25 mouse cellular contexts compared by ENCODE assay signal in the genomic region with DNA sequence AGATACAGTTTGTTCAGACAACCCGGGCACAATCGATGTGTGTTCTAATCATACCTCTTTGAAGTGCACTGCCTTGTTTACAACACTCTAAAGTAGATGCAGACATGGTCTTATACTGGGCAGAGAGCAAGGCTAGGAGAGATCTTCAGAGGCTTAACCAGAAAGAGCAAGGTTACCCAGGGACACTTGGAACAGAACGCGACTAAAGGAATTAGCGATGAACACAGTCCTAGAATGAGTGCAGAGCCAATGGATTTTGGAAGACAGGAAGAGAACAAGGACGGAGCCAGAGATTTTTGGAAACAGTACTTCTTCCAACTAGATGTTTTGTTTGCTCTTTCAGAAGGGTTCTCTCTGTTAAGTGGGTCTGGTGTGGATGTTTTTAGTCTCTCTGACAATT.
DNase-seq lines count a peak whose midpoint lies in the region; ATAC-seq and TF ChIP-seq lines count a peak whose summit lies in the region.
"Had no signal": no experiment of that assay in that cellular context is flagged by ENCODE, and none has a peak within 500 bp of the region (broad histone marks: within the 10 kb centered on the region; RNA-seq: fewer than 3 reads in every experiment).

No protein-coding gene starts in this region.

- peaks cover 5% of the 10 kb centered on the region; the same call in 1 of the 2 replicates for H3K4me1 ChIP-seq in heart, embryonic 10.5 days
- peaks cover 23% of the 10 kb centered on the region; the same call in 1 of the 2 replicates for H3K4me1 ChIP-seq in kidney, adult 2 months (ENCODE audit: control insufficient read depth, insufficient read depth, low read length)
- H3K4me1 ChIP-seq in hindbrain, postnatal 0 days (ENCODE audit: insufficient read depth, low read length), result no peaks in the 10 kb centered on the region
- H3K4me1 ChIP-seq: embryonic facial prominence, embryonic 13.5 days; limb, embryonic 12.5 days; midbrain, embryonic 15.5 days; neural tube, embryonic 12.5 days had no signal

- no peak overlapping the region for H3K4me2 ChIP-seq in hindbrain, postnatal 0 days (ENCODE audit: low read depth, low read length)
- H3K4me2 ChIP-seq: embryonic facial prominence, embryonic 13.5 days; hindbrain, embryonic 14.5 days; limb, embryonic 12.5 days; liver, embryonic 12.5 days; lung, embryonic 14.5 days; midbrain, embryonic 15.5 days; neural tube, embryonic 12.5 days had no signal

- peak; percentile 44 to 47 for DNase-seq in cerebellum, postnatal 10 days
- no peak for DNase-seq in cerebellum, postnatal 36 days
- DNase-seq in heart, adult 11 months, result peak; percentile 94
- DNase-seq in heart, embryonic 10.5 days (ENCODE audit: low spot score), result no peak
- DNase-seq in kidney, adult 2 months, result peak; percentile 37
- no peak for DNase-seq in kidney, postnatal 14 days
- DNase-seq in brain, adult 2 months (ENCODE audit: low read depth, low spot score), result peak; percentile 54
- no peak for DNase-seq in hindbrain, postnatal 0 days (ENCODE audit: low spot score)
- DNase-seq: adrenal gland, postnatal 25 days; cerebellum, adult 11 months; cerebellum, adult 9-11 months; embryo, embryonic 11 days; kidney, postnatal 4 days; lung, embryonic 14.5 days; right cerebral cortex, postnatal 14 days; spleen, adult 18-20 months had no signal

- no peak for ATAC-seq in hindbrain, postnatal 0 days
- ATAC-seq: forebrain, embryonic 14.5 days; liver, embryonic 12.5 days; midbrain, embryonic 15.5 days had no signal

- no peak overlapping the region for H3K9ac ChIP-seq in hindbrain, postnatal 0 days (replicated peaks; ENCODE audit: low read length)
- H3K9ac ChIP-seq: embryonic facial prominence, embryonic 13.5 days; hindbrain, embryonic 14.5 days; limb, embryonic 12.5 days; liver, embryonic 12.5 days; lung, embryonic 14.5 days; midbrain, embryonic 15.5 days; neural tube, embryonic 12.5 days had no signal

- WGBS in heart, embryonic 10.5 days, result 90% methylated on average over 6 of the region's 6 CpGs
- 55% methylated on average over 6 of the region's 6 CpGs for WGBS in kidney, adult 2 months
- WGBS in hindbrain, postnatal 0 days, result 92% methylated on average over 6 of the region's 6 CpGs

- no peaks in the 10 kb centered on the region for H3K36me3 ChIP-seq in heart, embryonic 10.5 days
- no peaks in the 10 kb centered on the region; the same call in 1 of the 2 replicates for H3K36me3 ChIP-seq in kidney, adult 2 months (ENCODE audit: control insufficient read depth, insufficient read depth, low read length)
- no peaks in the 10 kb centered on the region for H3K36me3 ChIP-seq in hindbrain, postnatal 0 days (ENCODE audit: insufficient read depth, low read length)
- H3K36me3 ChIP-seq: embryonic facial prominence, embryonic 13.5 days; limb, embryonic 12.5 days; liver, embryonic 12.5 days; midbrain, embryonic 15.5 days; neural tube, embryonic 12.5 days had no signal

- H3K9me3 ChIP-seq in heart, embryonic 10.5 days, result no peaks in the 10 kb centered on the region
- no peaks in the 10 kb centered on the region for H3K9me3 ChIP-seq in hindbrain, postnatal 0 days (ENCODE audit: low read length)
- H3K9me3 ChIP-seq: embryonic facial prominence, embryonic 13.5 days; limb, embryonic 12.5 days; liver, embryonic 12.5 days; midbrain, embryonic 15.5 days; neural tube, embryonic 12.5 days had no signal

- no peak for TF ChIP-seq POLR2A in kidney, adult 2 months (IDR thresholded peaks at IDR 0.05; ENCODE audit: low read depth, low read length)

- no peaks in the 10 kb centered on the region for H3K27me3 ChIP-seq in heart, embryonic 10.5 days (ENCODE audit: insufficient read depth, poor library complexity, severe bottlenecking)
- H3K27me3 ChIP-seq in kidney, adult 2 months (replicated peaks; ENCODE audit: control insufficient read depth, insufficient read depth, low read length), result no peaks in the 10 kb centered on the region
- no peaks in the 10 kb centered on the region for H3K27me3 ChIP-seq in hindbrain, postnatal 0 days (ENCODE audit: insufficient read depth, low read length)
- H3K27me3 ChIP-seq: embryonic facial prominence, embryonic 13.5 days; limb, embryonic 12.5 days; liver, embryonic 12.5 days; midbrain, embryonic 15.5 days; neural tube, embryonic 12.5 days had no signal

- TF ChIP-seq CTCF in kidney, adult 2 months (conservative IDR thresholded peaks at IDR 0.05; ENCODE audit: insufficient read depth, insufficient read length, low read depth, low read length), result no peak
- no peak for TF ChIP-seq CTCF in hindbrain, postnatal 0 days (IDR thresholded peaks at IDR 0.05; ENCODE audit: low read depth)

- no peak overlapping the region for H3K4me3 ChIP-seq in heart, embryonic 10.5 days
- H3K4me3 ChIP-seq in kidney, adult 2 months (ENCODE audit: insufficient read depth, low read depth, low read length), result no peak overlapping the region
- H3K4me3 ChIP-seq in hindbrain, postnatal 0 days (ENCODE audit: low read length), result no peak overlapping the region
- H3K4me3 ChIP-seq: embryonic facial prominence, embryonic 13.5 days; erythroblast, embryonic 14.5 days; limb, embryonic 12.5 days; liver, embryonic 12.5 days; midbrain, embryonic 15.5 days; neural tube, embryonic 12.5 days had no signal

- no peak overlapping the region for H3K27ac ChIP-seq in heart, embryonic 10.5 days
- no peak overlapping the region for H3K27ac ChIP-seq in kidney, adult 2 months (ENCODE audit: insufficient read depth, low read depth, low read length)
- no peak overlapping the region for H3K27ac ChIP-seq in hindbrain, postnatal 0 days
- H3K27ac ChIP-seq: embryonic facial prominence, embryonic 13.5 days; hindbrain, embryonic 14.5 days; limb, embryonic 12.5 days; liver, embryonic 12.5 days; macrophage; midbrain, embryonic 15.5 days; neural tube, embryonic 12.5 days had no signal

Comparison
In these comparisons a context has a peak if more than half of its experiments do, and no peak if none do; other contexts are left out.
1. DNase-seq: peak in cerebellum, postnatal 10 days (2 of 2), heart, adult 11 months (single experiment), kidney, adult 2 months (single experiment) and brain, adult 2 months (single experiment); none in cerebellum, postnatal 36 days (0 of 2), heart, embryonic 10.5 days (single experiment), kidney, postnatal 14 days (single experiment) and hindbrain, postnatal 0 days (single experiment).